Mouse (Mus musculus) olfactory bulb, adult 2 months (tissue): ENCODE data around the gene Scgb1a1.

Experiments used
- CTCF ChIP-seq: fragments of 200-500 bp; IDR thresholded peaks from 2 replicates; pipeline ENCODE4 v1.5.1; 2012; ENCODE audit warnings: low read depth, mild to moderate bottlenecking, low read length, moderate library complexity; ENCODE audit not compliant: insufficient read depth
- POLR2A ChIP-seq: fragments of 200-500 bp; IDR thresholded peaks from 2 replicates; pipeline ENCODE4 v1.6.1; 2012; ENCODE audit warnings: mild to moderate bottlenecking, low read depth, low read length, moderate library complexity; ENCODE audit not compliant: insufficient read depth

DNA sequence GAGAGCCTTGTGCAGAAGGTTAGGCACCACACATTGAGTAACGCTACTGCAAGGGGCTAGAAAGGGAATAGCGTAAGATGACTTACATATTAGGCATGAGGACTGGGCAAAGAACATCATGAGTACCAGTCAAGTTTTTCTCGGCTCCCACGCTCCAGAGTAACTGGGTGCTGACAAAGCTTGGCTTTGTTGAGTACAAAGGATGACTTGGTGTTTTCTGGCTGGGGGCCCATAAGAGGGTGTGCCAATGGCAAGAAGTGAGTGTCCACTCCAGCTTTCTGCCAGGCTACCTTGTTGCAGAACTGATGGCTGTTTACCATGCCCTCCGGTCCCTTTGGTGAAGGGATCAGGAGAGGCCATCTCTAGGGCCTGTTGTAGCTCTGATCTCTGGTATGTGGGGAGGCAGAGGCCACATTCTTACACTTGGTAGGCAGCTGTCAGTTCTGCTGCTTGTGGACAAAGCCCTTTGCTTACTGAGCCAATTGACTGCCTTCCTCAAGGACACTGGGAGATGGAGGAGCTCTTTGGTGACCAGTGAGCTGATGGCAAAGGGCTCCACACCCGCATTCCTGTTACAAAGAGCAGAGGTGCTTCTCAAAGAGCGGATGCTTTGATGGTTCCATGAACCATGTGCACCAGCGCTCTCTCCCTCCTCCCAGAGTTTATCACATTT, 26.4 kb downstream of the Scgb1a1 start:
- TF ChIP-seq CTCF, result no peak
- TF ChIP-seq POLR2A, result no peak
